Mouse (Mus musculus) midbrain, embryonic 11.5 days (tissue): Measurements from ENCODE around the gene Gm38392. TPM values are rescaled to one million over a fixed set of nuclear protein-coding genes. Genes with fewer than 3 reads are reported as not detected.
"Not testable (repeated sequence)": the region's sequence is repeated elsewhere in the genome, so short reads cannot be mapped to it uniquely, and the experiment has no call there.

ENCODE experiments used
- ATAC-seq: fragments of 200-750 bp; cut with Nextera tagmentation; 2 replicates; pipeline ENCODE4 v1.8.0; 2017; ENCODE audit warnings: moderate TSS enrichment, moderate library complexity; ENCODE audit not compliant: low FRiP score
- DNase-seq: peaks from one replicate; pipeline ENCODE4 v3.0.0; 2015; ENCODE audit warnings: low spot score; ENCODE audit errors: missing footprints
- H3K27ac ChIP-seq: fragments of 300-500 bp; sonication (generic); 2 replicates; pipeline ENCODE4 v1.5.1; 2014; ENCODE audit warnings: low read depth, low read length
- H3K27me3 ChIP-seq: fragments of 300-500 bp; sonication (generic); 2 replicates; pipeline ENCODE4 v1.6.1; 2014; ENCODE audit warnings: mild to moderate bottlenecking, low read length, moderate library complexity, mixed read lengths; ENCODE audit not compliant: control insufficient read depth, insufficient read depth
- H3K36me3 ChIP-seq: fragments of 300-500 bp; sonication (generic); 2 replicates; pipeline ENCODE4 v1.6.1; 2014; ENCODE audit warnings: mild to moderate bottlenecking, low read length, moderate library complexity, mixed read lengths; ENCODE audit not compliant: control insufficient read depth, insufficient read depth
- H3K4me1 ChIP-seq: fragments of 300-500 bp; sonication (generic); 2 replicates; pipeline ENCODE4 v1.6.1; 2014; ENCODE audit warnings: low read length; ENCODE audit not compliant: control insufficient read depth, insufficient read depth
- H3K4me2 ChIP-seq: fragments of 300-500 bp; sonication (generic); 2 replicates; pipeline ENCODE4 v1.6.1; 2014; ENCODE audit warnings: mild to moderate bottlenecking, moderate library complexity
- H3K4me3 ChIP-seq: fragments of 300-500 bp; sonication (generic); 2 replicates; pipeline ENCODE4 v1.5.1; 2014; ENCODE audit warnings: low read depth, low read length
- H3K9ac ChIP-seq: fragments of 300-500 bp; sonication (generic); 2 replicates; pipeline ENCODE4 v1.6.1; 2014; ENCODE audit warnings: low read length
- H3K9me3 ChIP-seq: fragments of 300-500 bp; sonication (generic); 2 replicates; pipeline ENCODE4 v1.6.1; 2016; ENCODE audit warnings: low read length; ENCODE audit not compliant: control insufficient read depth
- WGBS: fragments of 180-500 bp; shearing (Covaris S2); extraction: QIAGEN DNeasy Blood & Tissue Kit; methylation state at CpG from one replicate; pipeline ENCODE4 v1.1.7; 2014; 5-methylcytosine and 5-hydroxymethylcytosine counted together
- polyA plus RNA-seq: library from polyadenylated mRNA; unstranded; fragments of >200 nt; fragmentation: Nextera tagmentation; extraction: Ambion mirVana; gene quantifications from 2 replicates; pipeline ENCODE4 v1.2.1, GENCODE M21; 2014

Gene Gm38392
- polyA plus RNA-seq, 1 experiment from 2014 or later = 0.11 TPM

- H3K4me2 ChIP-seq, H3K4me3 ChIP-seq, H3K27me3 ChIP-seq, H3K9me3 ChIP-seq, H3K27ac ChIP-seq, DNase-seq, ATAC-seq, H3K9ac ChIP-seq, H3K36me3 ChIP-seq, H3K4me1 ChIP-seq: not testable (repeated sequence)
- WGBS = 93% methylated on average over 6 of the region's 6 CpGs
These were observed 19.0 kb downstream of the Gm38392 start for GRCm38 (mm10) chr3:88268014-88268413.

GRCm38 (mm10) chr3:88262346-88262745, 24.7 kb downstream of the Gm38392 start:
- H3K36me3 ChIP-seq = no peaks in the 10 kb centered on the region
- H3K9me3 ChIP-seq = no peaks in the 10 kb centered on the region
- DNase-seq (no peak), ATAC-seq (no peak)
- H3K27me3 ChIP-seq = no peaks in the 10 kb centered on the region
- no peak overlapping the region for H3K27ac ChIP-seq
- H3K9ac ChIP-seq = no peak overlapping the region
- H3K4me3 ChIP-seq = no peak overlapping the region
- no peaks in the 10 kb centered on the region for H3K4me1 ChIP-seq
- 82% methylated on average over 3 of the region's 3 CpGs for WGBS
- H3K4me2 ChIP-seq = no peak overlapping the region

- H3K36me3 ChIP-seq = no peaks in the 10 kb centered on the region
- peaks cover 21% of the 10 kb centered on the region for H3K27me3 ChIP-seq
- H3K4me3 ChIP-seq = no peak overlapping the region
- ATAC-seq (no peak), DNase-seq (no peak)
- no peaks in the 10 kb centered on the region for H3K9me3 ChIP-seq
- WGBS = 83% methylated on average over 7 of the region's 7 CpGs
- peaks cover 6% of the 10 kb centered on the region for H3K4me1 ChIP-seq
- H3K9ac ChIP-seq = no peak overlapping the region
- no peak overlapping the region for H3K27ac ChIP-seq
- no peak overlapping the region for H3K4me2 ChIP-seq
These were observed 30.6 kb downstream of the Gm38392 start for GRCm38 (mm10) chr3:88256382-88256781.

GRCm38 (mm10) chr3:88255950-88256349, 31.1 kb downstream of the Gm38392 start:
- no peak overlapping the region for H3K4me2 ChIP-seq
- ATAC-seq (no peak), DNase-seq (no peak)
- H3K4me3 ChIP-seq = no peak overlapping the region
- peaks cover 21% of the 10 kb centered on the region for H3K27me3 ChIP-seq
- 88% methylated on average over 6 of the region's 6 CpGs for WGBS
- no peak overlapping the region for H3K9ac ChIP-seq
- no peaks in the 10 kb centered on the region for H3K36me3 ChIP-seq
- H3K4me1 ChIP-seq = peaks cover 6% of the 10 kb centered on the region
- H3K27ac ChIP-seq = no peak overlapping the region
- H3K9me3 ChIP-seq = no peaks in the 10 kb centered on the region

GRCm38 (mm10) chr3:88254268-88254926, 32.6 kb downstream of the Gm38392 start, which contains the start of gene Rhbg:
Gene Rhbg (minus strand): TSS chr3:88254709.
- Histone ChIP-seq H3K4me2 (peak within 1 kb of the TSS; percentile 48), H3K27me3 (peaks cover 21% of the 10 kb centered on the region), H3K4me3 (peak within 1 kb of the TSS; percentile 23), H3K36me3 (no peaks in the 10 kb centered on the region), H3K9ac (peak within 1 kb of the TSS; percentile 24), H3K9me3 (no peaks in the 10 kb centered on the region), H3K4me1 (peaks cover 6% of the 10 kb centered on the region), H3K27ac (no peak within 1 kb of the TSS)
- 2% methylated on average over 34 of the region's 34 CpGs for WGBS
- DNase-seq = no peak
- no peak for ATAC-seq

GRCm38 (mm10) chr3:88252739-88253138, 34.3 kb downstream of the Gm38392 start:
- Histone ChIP-seq H3K9ac (no peak overlapping the region), H3K4me2 (no peak overlapping the region), H3K9me3 (no peaks in the 10 kb centered on the region), H3K4me1 (peaks cover 6% of the 10 kb centered on the region), H3K4me3 (no peak overlapping the region), H3K36me3 (no peaks in the 10 kb centered on the region), H3K27ac (no peak overlapping the region), H3K27me3 (peaks cover 24% of the 10 kb centered on the region)
- ATAC-seq (no peak), DNase-seq (no peak)
- WGBS = 80% methylated on average over 6 of the region's 6 CpGs

GRCm38 (mm10) chr3:88248406-88248805, 38.6 kb downstream of the Gm38392 start:
- Histone ChIP-seq H3K9ac (no peak overlapping the region), H3K36me3 (no peaks in the 10 kb centered on the region), H3K4me1 (no peaks in the 10 kb centered on the region), H3K27ac (no peak overlapping the region), H3K27me3 (peaks cover 34% of the 10 kb centered on the region), H3K4me3 (no peak overlapping the region), H3K9me3 (no peaks in the 10 kb centered on the region), H3K4me2 (no peak overlapping the region)
- DNase-seq = no peak
- ATAC-seq = no peak
- 52% methylated on average over 11 of the region's 11 CpGs for WGBS

GRCm38 (mm10) chr3:88247666-88248065, 39.3 kb downstream of the Gm38392 start:
- H3K27me3 ChIP-seq = peaks cover 40% of the 10 kb centered on the region
- DNase-seq (no peak), ATAC-seq (no peak)
- H3K9ac ChIP-seq = no peak overlapping the region
- no peak overlapping the region for H3K4me3 ChIP-seq
- H3K4me1 ChIP-seq = no peaks in the 10 kb centered on the region
- 79% methylated on average over 9 of the region's 9 CpGs for WGBS
- H3K4me2 ChIP-seq = no peak overlapping the region
- no peaks in the 10 kb centered on the region for H3K36me3 ChIP-seq
- H3K27ac ChIP-seq = no peak overlapping the region
- H3K9me3 ChIP-seq = no peaks in the 10 kb centered on the region

- Histone ChIP-seq H3K4me2 (no peak overlapping the region), H3K27ac (no peak overlapping the region), H3K36me3 (no peaks in the 10 kb centered on the region), H3K9ac (no peak overlapping the region), H3K4me1 (peaks cover 13% of the 10 kb centered on the region), H3K27me3 (peaks cover 58% of the 10 kb centered on the region), H3K9me3 (no peaks in the 10 kb centered on the region), H3K4me3 (no peak overlapping the region)
- 17% methylated on average over 13 of the region's 13 CpGs for WGBS
- ATAC-seq (no peak), DNase-seq (peak; percentile 97)
These were observed 41.2 kb downstream of the Gm38392 start for GRCm38 (mm10) chr3:88245811-88246210.
